Mouse (Mus musculus) bone marrow macrophage, adult 2 months (primary cell): Measurements from ENCODE around the gene Washc2.

ENCODE experiments used
- CTCF ChIP-seq: IDR thresholded peaks from 2 replicates; pipeline ENCODE4 v1.5.1; 2012; ENCODE audit warnings: low read depth, mild to moderate bottlenecking, low read length, moderate library complexity
- POLR2A ChIP-seq: IDR thresholded peaks from 2 replicates; pipeline ENCODE4 v1.6.1; 2012; ENCODE audit warnings: mild to moderate bottlenecking, low read depth, low read length, borderline replicate concordance

- TF ChIP-seq POLR2A (no peak), CTCF (no peak)
These were observed 67.9 kb downstream of the Washc2 start for GRCm38 (mm10) chr6:116275695-116276094.
